Mouse (Mus musculus) hindbrain, embryonic 15.5 days (tissue): ENCODE measurements around the gene Pnmal1. TPM values are rescaled to one million over a fixed set of nuclear protein-coding genes. Genes with fewer than 3 reads are reported as not detected.
A peak's percentile ranks its signal among the peaks of the same experiment; 100 is the strongest.

Experiments used
- ATAC-seq: fragments of 200-750 bp; cut with Nextera tagmentation; 2 replicates; pipeline ENCODE4 v1.8.0; 2017; ENCODE audit warnings: low read depth, moderate number of reproducible peaks, moderate TSS enrichment; ENCODE audit not compliant: low FRiP score
- H3K27ac ChIP-seq: fragments of 300-500 bp; sonication (generic); replicated peaks from 2 replicates; pipeline ENCODE4 v1.5.1; 2015; ENCODE audit warnings: mild to moderate bottlenecking, inconsistent platforms
- H3K27me3 ChIP-seq: fragments of 300-500 bp; sonication (generic); 2 replicates; pipeline ENCODE4 v1.6.1; 2015; ENCODE audit warnings: control low read depth, inconsistent platforms
- H3K36me3 ChIP-seq: fragments of 300-500 bp; sonication (generic); 2 replicates; pipeline ENCODE4 v1.6.1; 2015; ENCODE audit warnings: control low read depth, inconsistent platforms
- H3K4me1 ChIP-seq: fragments of 300-500 bp; sonication (generic); replicated peaks from 2 replicates; pipeline ENCODE4 v1.6.1; 2015; ENCODE audit warnings: control low read depth, inconsistent platforms
- H3K4me2 ChIP-seq: fragments of 300-500 bp; sonication (generic); 2 replicates; pipeline ENCODE4 v1.6.1; 2015; ENCODE audit warnings: moderate library complexity, mild to moderate bottlenecking, inconsistent platforms
- H3K4me3 ChIP-seq: fragments of 300-500 bp; sonication (generic); 2 replicates; pipeline ENCODE4 v1.5.1; 2015; ENCODE audit warnings: mild to moderate bottlenecking, inconsistent platforms
- H3K9ac ChIP-seq: fragments of 300-500 bp; sonication (generic); 2 replicates; pipeline ENCODE4 v1.6.1; 2015; ENCODE audit warnings: inconsistent platforms
- H3K9me3 ChIP-seq: fragments of 300-500 bp; sonication (generic); 2 replicates; pipeline ENCODE4 v1.6.1; 2016; ENCODE audit warnings: control low read depth, inconsistent platforms
- whole genome bisulfite sequencing: fragments of 180-500 bp; shearing (Covaris S2); methylation state at CpG from one replicate; pipeline ENCODE4 v1.1.7; 2015; 5-methylcytosine and 5-hydroxymethylcytosine counted together
- polyA plus RNA-seq: library from polyadenylated mRNA; unstranded; fragments of >200 nt; fragmentation: Nextera tagmentation; extraction: Ambion mirVana; gene quantifications from 2 replicates; pipeline ENCODE4 v1.2.1, GENCODE M21; 2015

Gene Pnmal1
- polyA plus RNA-seq, 1 experiment from 2014 or later: 57.5 TPM

- Histone ChIP-seq H3K9me3 (no peaks in the 10 kb centered on the region), H3K9ac (no peak overlapping the region), H3K27me3 (no peaks in the 10 kb centered on the region), H3K27ac (no peak overlapping the region), H3K4me1 (no peaks in the 10 kb centered on the region), H3K36me3 (no peaks in the 10 kb centered on the region), H3K4me2 (no peak overlapping the region), H3K4me3 (no peak overlapping the region)
- ATAC-seq: no peak
- 40% methylated on average over 6 of the region's 6 CpGs for WGBS
Observed at GRCm38 (mm10) chr7:16974018-16974417, 14.5 kb downstream of the Pnmal1 start.

GRCm38 (mm10) chr7:16976298-16976697 is 16.8 kb downstream of the Pnmal1 start:
- Histone ChIP-seq H3K36me3 (no peaks in the 10 kb centered on the region), H3K4me2 (no peak overlapping the region), H3K9me3 (no peaks in the 10 kb centered on the region), H3K4me1 (peaks cover 8% of the 10 kb centered on the region; the same call in 1 of the 2 replicates), H3K27ac (no peak overlapping the region), H3K27me3 (no peaks in the 10 kb centered on the region), H3K4me3 (no peak overlapping the region), H3K9ac (no peak overlapping the region)
- WGBS: 51% methylated on average over 8 of the region's 8 CpGs
- no peak for ATAC-seq

GRCm38 (mm10) chr7:16978173-16978572 is 18.7 kb downstream of the Pnmal1 start:
- ATAC-seq: no peak
- WGBS: 72% methylated on average over 6 of the region's 6 CpGs
- H3K4me3 ChIP-seq: no peak overlapping the region
- H3K9ac ChIP-seq: no peak overlapping the region
- no peak overlapping the region for H3K27ac ChIP-seq
- no peak overlapping the region for H3K4me2 ChIP-seq
- H3K36me3 ChIP-seq: no peaks in the 10 kb centered on the region
- no peaks in the 10 kb centered on the region for H3K9me3 ChIP-seq
- H3K4me1 ChIP-seq: peaks cover 22% of the 10 kb centered on the region
- H3K27me3 ChIP-seq: no peaks in the 10 kb centered on the region

- no peak for ATAC-seq
- Histone ChIP-seq H3K9me3 (no peaks in the 10 kb centered on the region), H3K36me3 (no peaks in the 10 kb centered on the region), H3K4me1 (peaks cover 26% of the 10 kb centered on the region), H3K4me3 (no peak overlapping the region), H3K27ac (no peak overlapping the region), H3K9ac (no peak overlapping the region), H3K4me2 (no peak overlapping the region), H3K27me3 (no peaks in the 10 kb centered on the region)
- 95% methylated on average over 3 of the region's 3 CpGs for WGBS
Observed at GRCm38 (mm10) chr7:16978593-16978992, 19.1 kb downstream of the Pnmal1 start.

GRCm38 (mm10) chr7:16980348-16980747 is 20.9 kb downstream of the Pnmal1 start:
- Histone ChIP-seq H3K36me3 (no peaks in the 10 kb centered on the region), H3K27me3 (no peaks in the 10 kb centered on the region), H3K4me2 (peak overlapping the region; percentile 49), H3K4me3 (peak overlapping the region; percentile 22), H3K4me1 (peaks cover 40% of the 10 kb centered on the region), H3K9ac (no peak overlapping the region), H3K9me3 (no peaks in the 10 kb centered on the region), H3K27ac (peak overlapping the region; percentile 68)
- ATAC-seq: peak; percentile 23; the same call in 1 of the 2 replicates
- WGBS: 8% methylated on average over 12 of the region's 12 CpGs

- H3K4me3 ChIP-seq: peak within 1 kb of the TSS; percentile 50
- 23% methylated on average over 26 of the region's 26 CpGs for WGBS
- H3K27ac ChIP-seq: peak within 1 kb of the TSS; percentile 76
- H3K9ac ChIP-seq: peak within 1 kb of the TSS; percentile 50
- H3K4me2 ChIP-seq: peak within 1 kb of the TSS; percentile 68
- H3K27me3 ChIP-seq: no peaks in the 10 kb centered on the region
- peak; percentile 81 for ATAC-seq
- peaks cover 62% of the 10 kb centered on the region for H3K4me1 ChIP-seq
- H3K9me3 ChIP-seq: no peaks in the 10 kb centered on the region
- no peaks in the 10 kb centered on the region for H3K36me3 ChIP-seq
Observed at GRCm38 (mm10) chr7:16982859-16983568, 23.5 kb downstream of the Pnmal1 start, which contains the start of gene Gm42372. Gene Gm42372, plus strand, starts transcription at chr7:16983086.

- 0 out of 2 replicates have a peak overlapping the region, but pooled peaks have one; percentile 20 for H3K4me2 ChIP-seq
- H3K9me3 ChIP-seq: no peaks in the 10 kb centered on the region
- H3K27me3 ChIP-seq: no peaks in the 10 kb centered on the region
- H3K9ac ChIP-seq: no peak overlapping the region
- H3K4me3 ChIP-seq: no peak overlapping the region
- peaks cover 75% of the 10 kb centered on the region for H3K4me1 ChIP-seq
- H3K27ac ChIP-seq: peak overlapping the region; percentile 78
- 26% methylated on average over 7 of the region's 7 CpGs for WGBS
- no peaks in the 10 kb centered on the region for H3K36me3 ChIP-seq
- no peak for ATAC-seq
Observed at GRCm38 (mm10) chr7:16987541-16988149, 28.2 kb downstream of the Pnmal1 start.

- Histone ChIP-seq H3K27me3 (no peaks in the 10 kb centered on the region), H3K4me1 (peaks cover 67% of the 10 kb centered on the region), H3K4me3 (no peak overlapping the region), H3K36me3 (no peaks in the 10 kb centered on the region), H3K9ac (no peak overlapping the region), H3K4me2 (no peak overlapping the region), H3K27ac (peak overlapping the region; percentile 78), H3K9me3 (no peaks in the 10 kb centered on the region)
- ATAC-seq: no peak
- WGBS: 34% methylated on average over 3 of the region's 3 CpGs
Observed at GRCm38 (mm10) chr7:16988405-16988804, 28.9 kb downstream of the Pnmal1 start.

GRCm38 (mm10) chr7:16990006-16990744 is 30.7 kb downstream of the Pnmal1 start:
- no peak for ATAC-seq
- peaks cover 69% of the 10 kb centered on the region for H3K4me1 ChIP-seq
- no peak overlapping the region for H3K9ac ChIP-seq
- peak overlapping the region; percentile 6; the same call in 1 of the 2 replicates for H3K4me2 ChIP-seq
- WGBS: 27% methylated on average over 15 of the region's 15 CpGs
- H3K9me3 ChIP-seq: no peaks in the 10 kb centered on the region
- no peaks in the 10 kb centered on the region for H3K27me3 ChIP-seq
- H3K36me3 ChIP-seq: no peaks in the 10 kb centered on the region
- H3K4me3 ChIP-seq: no peak overlapping the region
- H3K27ac ChIP-seq: peak overlapping the region; percentile 50

GRCm38 (mm10) chr7:16991681-16992450 is 32.4 kb downstream of the Pnmal1 start:
- Histone ChIP-seq H3K36me3 (no peaks in the 10 kb centered on the region), H3K4me2 (peak overlapping the region; percentile 22), H3K9ac (no peak overlapping the region), H3K27ac (peak overlapping the region; percentile 75), H3K4me3 (no peak overlapping the region), H3K27me3 (no peaks in the 10 kb centered on the region), H3K4me1 (peaks cover 58% of the 10 kb centered on the region), H3K9me3 (no peaks in the 10 kb centered on the region)
- WGBS: 52% methylated on average over 18 of the region's 18 CpGs
- peak; percentile 57; the same call in 1 of the 2 replicates for ATAC-seq

GRCm38 (mm10) chr7:16992451-16992807 is 33.0 kb downstream of the Pnmal1 start, which contains the start of gene Ccdc8:
Gene Ccdc8, plus strand, starts transcription at chr7:16992708.
- WGBS: 98% methylated on average over 5 of the region's 5 CpGs
- Histone ChIP-seq H3K9me3 (no peaks in the 10 kb centered on the region), H3K9ac (no peak within 1 kb of the TSS), H3K36me3 (no peaks in the 10 kb centered on the region), H3K4me1 (peaks cover 56% of the 10 kb centered on the region), H3K4me3 (peak within 1 kb of the TSS; percentile 36; the same call in 1 of the 2 replicates), H3K27me3 (no peaks in the 10 kb centered on the region), H3K4me2 (peak within 1 kb of the TSS; percentile 44), H3K27ac (peak within 1 kb of the TSS; percentile 75)
- ATAC-seq: no peak
